Mouse (Mus musculus) heart, embryonic 14.5 days (tissue): Measurements from ENCODE around the gene App. TPM values are rescaled to one million over a fixed set of nuclear protein-coding genes. Genes with fewer than 3 reads are reported as not detected.

Experiments
- ATAC-seq: fragments of 200-750 bp; cut with Nextera tagmentation; 2 replicates; pipeline ENCODE4 v1.8.0; 2017; ENCODE audit warnings: low read depth, moderate TSS enrichment; ENCODE audit not compliant: insufficient number of reproducible peaks, insufficient read depth, low FRiP score
- H3K27ac ChIP-seq, 2 experiments: fragments of 200-500 bp in 1 of 2; fragments of 300-500 bp in 1 of 2; sonication (generic) in 1 of 2; replicated peaks in 1 of 2; 2 replicates each; pipeline ENCODE4 v1.5.1; 2012 to 2014; ENCODE audit warnings: low read depth in 2 of 2, low read length in 2 of 2, control low read depth in 1 of 2, mild to moderate bottlenecking in 1 of 2, mixed read lengths in 1 of 2; ENCODE audit not compliant: control insufficient read depth in 1 of 2, insufficient read depth in 1 of 2
- H3K27me3 ChIP-seq: fragments of 300-500 bp; sonication (generic); 2 replicates; pipeline ENCODE4 v1.6.1; 2014; ENCODE audit warnings: mild to moderate bottlenecking, low read length, control low read depth; ENCODE audit not compliant: control insufficient read depth, insufficient read depth
- H3K36me3 ChIP-seq: fragments of 300-500 bp; sonication (generic); 2 replicates; pipeline ENCODE4 v1.6.1; 2014; ENCODE audit warnings: mild to moderate bottlenecking, control low read depth, low read length, mixed read lengths; ENCODE audit not compliant: control insufficient read depth, insufficient read depth
- H3K4me1 ChIP-seq, 2 experiments: fragments of 200-500 bp in 1 of 2; fragments of 300-500 bp in 1 of 2; sonication (generic) in 1 of 2; 2 replicates each; pipeline ENCODE4 v1.6.1; 2012 to 2014; ENCODE audit warnings: low read length in 2 of 2, control low read depth in 1 of 2, mixed read lengths in 1 of 2; ENCODE audit not compliant: control insufficient read depth in 2 of 2, insufficient read depth in 2 of 2
- H3K4me2 ChIP-seq: fragments of 300-500 bp; sonication (generic); 2 replicates; pipeline ENCODE4 v1.6.1; 2014; ENCODE audit warnings: mild to moderate bottlenecking, low read length
- H3K4me3 ChIP-seq, 2 experiments: fragments of 200-500 bp in 1 of 2; fragments of 300-500 bp in 1 of 2; sonication (generic) in 1 of 2; 2 replicates each; pipeline ENCODE4 v1.5.1; 2012 to 2014; ENCODE audit warnings: low read length in 2 of 2, mild to moderate bottlenecking in 2 of 2, control low read depth in 1 of 2, low read depth in 1 of 2, moderate library complexity in 1 of 2; ENCODE audit not compliant: control insufficient read depth in 1 of 2, insufficient read depth in 1 of 2
- H3K9ac ChIP-seq: fragments of 300-500 bp; sonication (generic); 2 replicates; pipeline ENCODE4 v1.6.1; 2014; ENCODE audit warnings: mild to moderate bottlenecking, low read length
- H3K9me3 ChIP-seq: fragments of 300-500 bp; sonication (generic); 2 replicates; pipeline ENCODE4 v1.6.1; 2016; ENCODE audit warnings: low read length, control low read depth; ENCODE audit not compliant: control insufficient read depth
- WGBS: fragments of 180-500 bp; shearing (Covaris S2); extraction: QIAGEN DNeasy Blood & Tissue Kit; methylation state at CpG from one replicate; pipeline ENCODE4 v1.1.7; 2014; 5-methylcytosine and 5-hydroxymethylcytosine counted together
- polyA plus RNA-seq: library from polyadenylated mRNA; unstranded; fragments of >200 nt; fragmentation: Nextera tagmentation; extraction: Ambion mirVana; gene quantifications from 2 replicates; pipeline ENCODE4 v1.2.1, GENCODE M21; 2014

The App gene
- polyA plus RNA-seq, 1 experiment from 2014 or later = 169 TPM

DNA sequence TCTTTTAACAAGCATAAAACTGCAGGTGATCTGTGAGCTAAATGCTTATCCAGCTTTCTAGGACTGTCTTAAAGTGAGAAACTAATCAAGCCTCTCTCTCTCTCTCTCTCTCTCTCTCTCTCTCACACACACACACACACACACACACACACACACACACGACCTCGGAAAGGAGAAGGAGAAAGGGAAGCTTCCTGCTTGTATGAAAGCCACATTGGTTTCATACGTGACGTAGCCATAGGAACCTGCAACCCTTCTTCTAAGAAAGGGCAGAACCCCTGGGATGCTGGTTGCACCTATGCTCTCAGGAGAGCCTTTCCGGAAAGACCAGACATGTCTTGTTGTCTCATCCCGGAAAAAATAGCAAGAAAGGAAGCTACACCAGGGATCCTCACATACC lies 108.8 kb downstream of the App start:
- ATAC-seq = no peak
- no peaks in the 10 kb centered on the region for H3K27me3 ChIP-seq
- H3K4me1 ChIP-seq = peaks cover 2 to 20% of the 10 kb centered on the region in 2 experiments
- WGBS = 94% methylated on average over 4 of the region's 6 CpGs
- no peak overlapping the region for H3K9ac ChIP-seq
- no peak overlapping the region for H3K4me2 ChIP-seq
- H3K27ac ChIP-seq = no peak overlapping the region
- H3K36me3 ChIP-seq = peaks cover 19% of the 10 kb centered on the region
- no peak overlapping the region for H3K4me3 ChIP-seq
- H3K9me3 ChIP-seq = 0 out of 2 replicates have a peak, but pooled peaks cover 3% of the 10 kb centered on the region

DNA sequence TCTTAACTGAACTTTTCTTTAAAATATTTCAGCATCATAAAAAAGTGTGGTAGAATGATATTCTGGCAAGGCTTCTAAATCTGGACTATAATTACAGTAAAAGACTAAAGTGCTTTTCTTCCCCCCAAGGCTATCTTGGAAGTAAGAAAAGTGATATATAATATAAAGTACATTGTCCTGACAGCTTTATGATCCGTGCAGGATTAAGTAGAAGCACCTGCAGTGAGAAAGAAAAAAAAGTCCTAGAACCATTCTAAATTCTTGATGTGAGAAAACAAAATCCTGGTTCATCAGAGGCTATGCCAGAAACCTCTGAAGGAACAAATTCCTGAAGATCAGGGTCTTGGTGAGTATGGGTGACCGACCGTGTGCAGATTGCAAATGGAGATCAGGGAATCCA lies 110.8 kb downstream of the App start:
- ATAC-seq = no peak
- no peak overlapping the region for H3K4me3 ChIP-seq
- H3K27me3 ChIP-seq = no peaks in the 10 kb centered on the region
- no peak overlapping the region for H3K4me2 ChIP-seq
- no peak overlapping the region for H3K27ac ChIP-seq
- peaks cover 19% of the 10 kb centered on the region for H3K36me3 ChIP-seq
- H3K4me1 ChIP-seq = peaks cover 0 to 7% of the 10 kb centered on the region in 2 experiments; a peak in 2 of 4 replicates
- H3K9ac ChIP-seq = no peak overlapping the region
- H3K9me3 ChIP-seq = 0 out of 2 replicates have a peak, but pooled peaks cover 3% of the 10 kb centered on the region
- 92% methylated on average over 3 of the region's 3 CpGs for WGBS

DNA sequence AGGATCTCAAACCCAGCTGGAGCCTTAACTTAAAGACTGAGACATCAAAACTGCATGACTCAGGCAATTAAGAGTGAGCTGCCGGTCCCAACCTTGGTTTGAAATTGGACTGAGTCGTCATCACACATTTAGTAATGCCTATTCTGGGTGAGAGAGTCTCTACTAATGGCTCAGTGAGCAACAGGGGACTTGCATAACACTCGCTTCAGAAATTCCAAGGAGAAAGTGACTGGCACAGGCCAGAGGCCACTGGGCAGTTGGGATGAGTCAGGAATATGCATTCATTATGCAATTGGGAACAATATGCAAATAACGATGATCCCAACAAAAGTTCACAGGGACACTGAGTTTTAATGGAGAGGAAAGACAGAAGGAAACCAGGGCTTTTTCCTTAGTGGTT lies 111.8 kb downstream of the App start:
- 0 out of 2 replicates have a peak, but pooled peaks cover 3% of the 10 kb centered on the region for H3K9me3 ChIP-seq
- peaks cover 0 to 4% of the 10 kb centered on the region in 2 experiments; a peak in 1 of 4 replicates for H3K4me1 ChIP-seq
- peaks cover 18% of the 10 kb centered on the region for H3K36me3 ChIP-seq
- H3K27ac ChIP-seq = no peak overlapping the region
- WGBS = 93% methylated on average over 4 of the region's 4 CpGs
- no peak overlapping the region for H3K4me2 ChIP-seq
- no peak overlapping the region for H3K4me3 ChIP-seq
- H3K9ac ChIP-seq = no peak overlapping the region
- H3K27me3 ChIP-seq = no peaks in the 10 kb centered on the region
- ATAC-seq = no peak

DNA sequence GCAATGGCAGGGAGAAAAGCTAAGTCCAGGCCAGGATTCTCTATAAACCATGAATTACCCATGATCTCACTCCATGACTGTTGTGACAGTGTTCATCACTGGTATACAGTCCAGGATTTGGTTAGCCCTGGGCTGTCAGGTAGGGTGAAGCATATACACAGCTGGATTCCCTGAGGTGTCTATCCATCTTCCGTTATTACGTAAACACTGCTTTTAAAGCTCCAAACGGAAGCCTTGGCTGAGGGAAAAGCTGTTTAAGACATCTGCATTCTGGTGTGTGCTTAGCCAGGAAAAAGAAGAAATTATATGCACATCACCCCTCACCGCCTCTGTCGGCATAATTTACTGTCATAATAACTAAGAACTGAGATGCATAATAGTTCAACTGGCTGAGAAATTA lies 115.4 kb downstream of the App start:
- 87% methylated on average over 5 of the region's 5 CpGs for WGBS
- no peak overlapping the region for H3K4me3 ChIP-seq
- no peak overlapping the region for H3K9ac ChIP-seq
- H3K4me2 ChIP-seq = no peak overlapping the region
- H3K27me3 ChIP-seq = no peaks in the 10 kb centered on the region
- H3K36me3 ChIP-seq = peaks cover 31% of the 10 kb centered on the region
- peaks cover 0 to 4% of the 10 kb centered on the region in 2 experiments; a peak in 1 of 4 replicates for H3K4me1 ChIP-seq
- no peak for ATAC-seq
- H3K27ac ChIP-seq = no peak overlapping the region
- 0 out of 2 replicates have a peak, but pooled peaks cover 3% of the 10 kb centered on the region for H3K9me3 ChIP-seq

GRCm38 (mm10) chr16:85056212-85056611 lies 117.4 kb downstream of the App start:
- peaks cover 32% of the 10 kb centered on the region for H3K36me3 ChIP-seq
- 90% methylated on average over 10 of the region's 10 CpGs for WGBS
- H3K27ac ChIP-seq = no peak overlapping the region
- H3K9me3 ChIP-seq = 0 out of 2 replicates have a peak, but pooled peaks cover under 1% of the 10 kb centered on the region
- ATAC-seq = no peak
- no peak overlapping the region for H3K4me3 ChIP-seq
- no peak overlapping the region for H3K9ac ChIP-seq
- peaks cover 0 to 4% of the 10 kb centered on the region in 2 experiments; a peak in 1 of 4 replicates for H3K4me1 ChIP-seq
- no peak overlapping the region for H3K4me2 ChIP-seq
- no peaks in the 10 kb centered on the region for H3K27me3 ChIP-seq

DNA sequence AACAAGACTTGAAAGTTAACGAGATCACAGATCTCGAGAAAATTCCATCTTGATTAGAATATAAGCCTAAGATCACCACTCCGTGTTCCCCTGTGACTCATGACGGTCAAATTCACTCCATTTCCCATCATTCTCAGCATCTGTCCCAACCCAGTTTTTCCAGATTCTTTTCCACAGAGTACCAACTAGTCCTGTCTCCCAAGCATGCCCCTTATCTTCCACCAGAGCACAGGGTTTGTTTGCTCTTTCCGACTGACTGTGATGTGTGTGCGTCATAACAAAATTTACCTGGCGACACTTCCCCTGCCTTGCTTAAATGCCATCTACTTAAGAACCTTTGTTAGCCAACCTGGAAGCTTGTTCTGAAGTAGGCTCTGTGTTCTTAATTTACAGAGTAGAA lies 119.6 kb downstream of the App start:
- H3K4me3 ChIP-seq = no peak overlapping the region
- no peaks in the 10 kb centered on the region for H3K4me1 ChIP-seq
- ATAC-seq = no peak
- 88% methylated on average over 7 of the region's 7 CpGs for WGBS
- H3K9ac ChIP-seq = no peak overlapping the region
- no peaks in the 10 kb centered on the region for H3K27me3 ChIP-seq
- H3K4me2 ChIP-seq = no peak overlapping the region
- H3K27ac ChIP-seq = no peak overlapping the region
- H3K36me3 ChIP-seq = peaks cover 34% of the 10 kb centered on the region
- no peaks in the 10 kb centered on the region for H3K9me3 ChIP-seq

GRCm38 (mm10) chr16:85047310-85047709 lies 126.3 kb downstream of the App start:
- Histone ChIP-seq H3K27me3 (no peaks in the 10 kb centered on the region), H3K4me1 (no peaks in the 10 kb centered on the region), H3K9ac (no peak overlapping the region), H3K4me2 (no peak overlapping the region), H3K4me3 (no peak overlapping the region), H3K9me3 (no peaks in the 10 kb centered on the region), H3K36me3 (peaks cover 17% of the 10 kb centered on the region), H3K27ac (no peak overlapping the region)
- ATAC-seq = no peak
- WGBS = 82% methylated on average over 6 of the region's 6 CpGs
